30 mouse cellular contexts compared by ENCODE assay signal in the genomic region with DNA sequence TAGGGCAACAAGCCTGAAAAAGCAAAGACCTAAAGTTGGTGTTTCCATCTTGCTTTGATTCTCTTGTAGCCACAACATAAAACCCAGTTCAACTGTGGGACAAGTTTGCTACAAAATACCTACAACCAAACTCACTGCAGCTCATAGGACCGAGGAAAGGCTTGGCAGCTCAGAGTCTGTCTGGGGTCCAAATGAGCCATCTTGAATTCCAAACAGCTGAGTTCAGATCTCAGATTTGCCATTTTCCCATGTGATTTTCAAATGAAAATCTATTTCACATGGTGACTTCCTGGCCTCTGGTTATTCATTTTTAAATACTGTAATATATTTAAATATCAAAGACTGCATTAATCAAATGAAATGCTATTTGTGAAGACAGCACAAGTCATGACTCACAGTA. TPM values are rescaled to one million over a fixed set of nuclear protein-coding genes. Genes with fewer than 3 reads are reported as not detected.
A peak's percentile ranks its signal among the peaks of the same experiment; 100 is the strongest.
DNase-seq lines count a peak whose midpoint lies in the region; ATAC-seq and TF ChIP-seq lines count a peak whose summit lies in the region.
"Had no signal": no experiment of that assay in that cellular context is flagged by ENCODE, and none has a peak within 500 bp of the region (broad histone marks: within the 10 kb centered on the region; RNA-seq: fewer than 3 reads in every experiment).

No protein-coding gene starts in this region.

- H3K4me1 ChIP-seq in embryonic fibroblast, embryonic 13.5 days (ENCODE audit: control insufficient read depth, insufficient read depth, low read length), result no peaks in the 10 kb centered on the region
- H3K4me1 ChIP-seq: embryonic facial prominence, embryonic 13.5 days; embryonic facial prominence, embryonic 15.5 days; forebrain, embryonic 13.5 days; forebrain, embryonic 15.5 days had no signal

- H3K4me3 ChIP-seq in embryonic fibroblast, embryonic 13.5 days (ENCODE audit: insufficient read depth, low read length), result no peak overlapping the region
- H3K4me3 ChIP-seq: embryonic facial prominence, embryonic 13.5 days; embryonic facial prominence, embryonic 15.5 days; erythroblast, embryonic 14.5 days; forebrain, embryonic 13.5 days; forebrain, embryonic 15.5 days had no signal

- no peak for ATAC-seq in erythroblast, adult 5-6 weeks (replicated peaks; ENCODE audit: low FRiP score, poor library complexity, severe bottlenecking)
- ATAC-seq: activated CD4-positive, CD25-positive, alpha-beta regulatory T cell, adult 4 months; forebrain, embryonic 13.5 days; forebrain, embryonic 15.5 days; forebrain, postnatal 0 days; Patski had no signal

- no peak for TF ChIP-seq POLR2A in embryonic fibroblast, embryonic 13.5 days (IDR thresholded peaks at IDR 0.05; ENCODE audit: low read depth, low read length)

- H3K27ac ChIP-seq in embryonic fibroblast, embryonic 13.5 days (ENCODE audit: insufficient read depth, low read length), result peak overlapping the region; percentile 89
- H3K27ac ChIP-seq: embryonic facial prominence, embryonic 13.5 days; embryonic facial prominence, embryonic 15.5 days; forebrain, embryonic 13.5 days; forebrain, embryonic 15.5 days had no signal

- no peak for TF ChIP-seq CTCF in embryonic fibroblast, embryonic 13.5 days (IDR thresholded peaks at IDR 0.05; ENCODE audit: borderline replicate concordance, insufficient read depth, low read length)

- DNase-seq in heart, adult 11 months, result peak; percentile 28
- no peak for DNase-seq in heart, adult 9 months (ENCODE audit: low spot score in 2 of 2)
- DNase-seq in layer of hippocampus, adult 9-11 months, result no peak
- DNase-seq: adrenal gland, adult 2 months; adrenal gland, postnatal 10 days; adrenal gland, postnatal 25 days; cerebellum, adult 11 months; cerebellum, adult 18-20 months; cerebellum, adult 8-10 months; cerebellum, adult 9-11 months; cerebellum, postnatal 14 days; cerebellum, postnatal 36 days; embryo, embryonic 11 days; forebrain, postnatal 0 days had no signal

RNA-seq across cellular contexts. Expression of gene Samd13, which starts 10.3 kb away (rescaled TPM):
- polyA plus RNA-seq in embryonic fibroblast, embryonic 13.5 days (2011; ENCODE audit: insufficient read length, low read depth, missing spikeins), result 0.53 and 1.1 TPM in 2 replicates
- total RNA-seq in erythroblast, adult 5-6 weeks (2015; ENCODE audit: low replicate concordance), result not detected in 2 replicates
- 0.60 and 0.84 TPM in 2 replicates for total RNA-seq in erythroblast, adult 5-6 weeks (2017; ENCODE audit: low replicate concordance)
- polyA plus RNA-seq: adrenal gland, adult 2 months; brain, embryonic 14.5 days; erythroblast, embryonic 14.5 days; Patski had no signal

RNA-seq across cellular contexts. Expression of gene 4930503B20Rik, which starts 24.0 kb away (rescaled TPM):
- 0.56 TPM in 1 of 2 replicates, not detected in the other for polyA plus RNA-seq in embryonic fibroblast, embryonic 13.5 days (2011; ENCODE audit: insufficient read length, low read depth, missing spikeins)
- total RNA-seq in erythroblast, adult 5-6 weeks (2015; ENCODE audit: low replicate concordance), result not detected in 2 replicates
- not detected in 2 replicates for total RNA-seq in erythroblast, adult 5-6 weeks (2017; ENCODE audit: low replicate concordance)
- total RNA-seq: adrenal gland, adult 2 months; adrenal gland, postnatal 10 days; adrenal gland, postnatal 4 days; ES-E14; forebrain, postnatal 0 days had no signal
- polyA plus RNA-seq: activated CD4-positive, CD25-positive, alpha-beta regulatory T cell, adult 4 months; adrenal gland, adult 2 months; C2C12; embryonic facial prominence, embryonic 11.5 days; erythroblast, embryonic 14.5 days; forebrain, embryonic 11.5 days; forebrain, embryonic 13.5 days; forebrain, embryonic 15.5 days had no signal

RNA-seq across cellular contexts. Expression of gene Dnase2b, which starts 59.7 kb away (rescaled TPM):
- not detected in 2 replicates for polyA plus RNA-seq in embryonic fibroblast, embryonic 13.5 days (2011; ENCODE audit: insufficient read length, low read depth, missing spikeins)
- total RNA-seq in erythroblast, adult 5-6 weeks (2015; ENCODE audit: low replicate concordance), result not detected in 2 replicates
- not detected in 2 replicates for total RNA-seq in erythroblast, adult 5-6 weeks (2017; ENCODE audit: low replicate concordance)
- total RNA-seq: adrenal gland, adult 2 months; adrenal gland, postnatal 25 days; ES-E14; forebrain, postnatal 0 days; MEL had no signal
- polyA plus RNA-seq: activated CD4-positive, CD25-positive, alpha-beta regulatory T cell, adult 4 months; adrenal gland, adult 2 months; brain, embryonic 14.5 days; C2C12; embryonic facial prominence, embryonic 11.5 days; erythroblast, embryonic 14.5 days; forebrain, embryonic 11.5 days; forebrain, embryonic 13.5 days; forebrain, embryonic 15.5 days; forebrain, postnatal 0 days had no signal
